Mouse (Mus musculus) mesoderm, embryonic 11.5 days (tissue): ENCODE measurements around the gene Gas2.

Experiments
- DNase-seq: peaks from one replicate; pipeline ENCODE4 v3.0.0-alpha.2; 2012; ENCODE audit warnings: low read depth, low spot score

Gas2 gene

GRCm38 (mm10) chr7:51964681-51965080, 102.9 kb downstream of the Gas2 start:
- no peak for DNase-seq

DNA sequence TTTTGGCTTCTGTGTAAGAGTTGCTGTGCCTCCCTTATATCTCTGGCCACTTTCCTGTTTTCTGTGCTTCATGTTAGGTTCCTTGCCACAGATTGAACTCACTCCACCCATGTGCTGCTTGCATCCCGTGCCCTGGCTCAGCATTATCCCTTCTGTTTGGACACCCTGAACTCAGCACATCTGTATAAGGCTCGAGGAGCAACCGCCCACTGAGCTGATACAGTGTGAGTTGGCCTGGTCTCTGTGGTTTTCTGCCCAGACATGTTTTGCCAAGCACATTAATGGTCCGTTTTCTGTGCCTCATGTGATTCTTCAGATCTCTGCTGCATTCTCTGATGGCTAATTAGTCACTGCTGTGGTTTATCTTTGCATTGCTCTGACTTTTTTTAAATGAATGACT, 105.8 kb downstream of the Gas2 start:
- DNase-seq, result no peak

DNA sequence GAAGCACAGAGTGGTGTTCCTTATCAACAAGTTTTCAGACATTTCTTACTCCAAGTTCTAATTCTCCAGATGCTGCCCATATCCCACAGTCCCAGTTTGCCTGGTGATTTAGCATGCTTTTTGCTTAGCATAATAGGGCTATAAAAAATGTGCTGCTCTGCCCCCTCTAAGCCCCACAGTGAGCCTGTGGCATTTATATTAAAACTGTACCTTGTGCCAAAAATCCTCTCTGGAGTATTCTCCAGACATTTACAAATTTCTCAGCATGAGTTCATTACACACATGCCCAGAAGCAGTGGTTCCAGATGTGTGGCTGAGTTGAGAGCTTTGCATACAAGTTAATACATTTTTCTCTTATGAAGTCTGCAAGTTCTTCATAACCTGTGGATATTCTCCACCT, 107.6 kb downstream of the Gas2 start:
- peak; percentile 23 for DNase-seq

- DNase-seq, result peak; percentile 75
Observed at GRCm38 (mm10) chr7:51972252-51972855, 110.5 kb downstream of the Gas2 start.

DNA sequence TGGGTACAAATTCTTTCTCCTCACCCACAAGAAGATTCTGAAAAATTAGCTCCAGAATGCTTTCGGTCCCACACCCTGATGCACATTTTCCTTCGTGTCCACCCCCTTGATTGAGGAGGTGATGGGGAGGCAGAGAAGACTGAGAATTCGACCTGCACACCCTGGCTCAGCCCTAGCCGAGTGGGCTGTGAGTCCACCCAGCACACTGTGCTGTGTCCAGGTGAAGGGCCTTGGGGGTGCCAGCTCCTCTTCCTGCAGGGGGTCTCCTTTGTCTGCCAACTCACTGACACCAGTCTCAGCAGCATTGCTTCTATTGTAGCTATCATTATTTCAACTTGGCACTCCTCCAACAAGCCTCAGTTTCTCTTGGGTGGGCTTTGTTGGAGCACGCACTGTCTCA, 111.3 kb downstream of the Gas2 start:
- DNase-seq, result no peak

- DNase-seq, result no peak
Observed at GRCm38 (mm10) chr7:51973526-51973925, 111.7 kb downstream of the Gas2 start.

DNA sequence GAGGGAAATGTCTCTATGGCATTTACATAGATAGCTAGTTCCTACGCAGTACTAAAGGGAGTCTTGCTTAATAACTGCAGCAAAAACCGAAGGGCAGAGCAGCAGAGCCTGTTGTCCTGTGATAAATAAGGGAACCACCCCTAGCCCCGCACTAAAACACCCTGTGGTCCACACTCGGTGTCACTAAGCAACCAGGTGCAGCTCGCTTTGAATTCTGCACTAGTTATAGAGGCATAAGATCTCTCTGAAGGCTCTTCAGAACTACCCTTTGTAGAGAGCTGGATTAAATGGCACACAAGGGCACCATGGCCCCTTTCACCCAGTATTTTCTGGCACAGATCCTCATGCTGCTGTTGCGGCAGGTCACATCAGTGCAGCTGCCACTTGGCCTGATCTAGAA, 113.4 kb downstream of the Gas2 start:
- no peak for DNase-seq

DNA sequence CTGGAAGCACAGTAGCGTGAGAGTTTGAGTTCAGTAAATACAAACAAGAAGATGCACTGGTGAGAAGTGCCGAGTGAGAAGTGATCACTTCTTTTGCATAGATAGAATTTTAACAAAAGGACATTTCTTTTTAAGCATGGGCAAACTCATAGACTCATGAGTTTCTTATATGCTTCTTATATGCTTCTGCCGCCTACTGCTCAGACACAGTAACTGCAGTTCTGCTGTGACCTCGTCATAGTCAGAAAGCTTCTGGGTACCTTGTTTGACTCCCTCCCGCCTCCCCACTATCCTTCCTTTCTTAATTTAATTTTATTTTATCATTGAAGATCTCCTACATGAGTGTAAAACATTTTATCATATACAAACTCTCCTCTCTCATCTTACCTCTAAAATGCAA, 117.5 kb downstream of the Gas2 start:
- no peak for DNase-seq

DNA sequence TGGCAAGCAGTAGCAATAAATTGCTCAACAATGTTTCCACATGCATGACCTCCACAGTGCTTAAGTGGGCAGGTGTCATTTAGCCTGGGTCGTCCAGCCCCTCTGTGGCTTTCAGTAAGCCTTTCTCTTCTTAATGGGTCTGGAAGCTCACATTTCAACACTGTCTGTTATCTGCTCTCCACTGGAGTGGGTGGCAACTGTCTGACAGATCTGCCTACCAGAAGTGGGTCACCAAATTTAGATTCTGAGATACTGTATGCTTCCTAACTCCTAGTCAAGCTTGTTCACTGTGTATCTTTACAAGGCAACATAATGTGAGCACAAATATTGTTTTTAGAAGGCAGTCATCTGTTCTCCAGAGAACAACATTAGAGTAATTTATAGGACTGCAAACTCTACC, 120.5 kb downstream of the Gas2 start:
- peak; percentile 33 for DNase-seq

GRCm38 (mm10) chr7:51985763-51986162, 123.9 kb downstream of the Gas2 start:
- no peak for DNase-seq

GRCm38 (mm10) chr7:51986909-51987308, 125.1 kb downstream of the Gas2 start:
- DNase-seq, result no peak

DNA sequence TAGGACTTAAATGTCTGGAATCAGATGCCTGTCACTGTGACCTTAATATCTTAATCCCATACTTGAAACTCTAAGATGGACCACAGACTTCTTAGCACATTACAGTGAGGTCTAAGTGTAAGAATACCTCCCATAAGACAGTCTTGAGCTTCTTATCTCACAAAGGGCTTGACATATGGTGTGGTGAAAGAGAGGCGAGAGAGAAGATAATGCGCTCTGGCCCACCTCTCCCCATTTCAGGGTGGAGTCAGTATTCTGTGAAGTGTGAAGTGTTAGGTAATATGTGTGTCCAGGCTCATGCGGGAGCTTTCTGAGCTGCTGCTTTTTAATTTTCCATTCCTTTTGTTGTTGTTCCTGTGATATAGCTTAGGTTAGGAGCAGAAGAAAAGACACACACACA, 129.2 kb downstream of the Gas2 start:
- no peak for DNase-seq

DNA sequence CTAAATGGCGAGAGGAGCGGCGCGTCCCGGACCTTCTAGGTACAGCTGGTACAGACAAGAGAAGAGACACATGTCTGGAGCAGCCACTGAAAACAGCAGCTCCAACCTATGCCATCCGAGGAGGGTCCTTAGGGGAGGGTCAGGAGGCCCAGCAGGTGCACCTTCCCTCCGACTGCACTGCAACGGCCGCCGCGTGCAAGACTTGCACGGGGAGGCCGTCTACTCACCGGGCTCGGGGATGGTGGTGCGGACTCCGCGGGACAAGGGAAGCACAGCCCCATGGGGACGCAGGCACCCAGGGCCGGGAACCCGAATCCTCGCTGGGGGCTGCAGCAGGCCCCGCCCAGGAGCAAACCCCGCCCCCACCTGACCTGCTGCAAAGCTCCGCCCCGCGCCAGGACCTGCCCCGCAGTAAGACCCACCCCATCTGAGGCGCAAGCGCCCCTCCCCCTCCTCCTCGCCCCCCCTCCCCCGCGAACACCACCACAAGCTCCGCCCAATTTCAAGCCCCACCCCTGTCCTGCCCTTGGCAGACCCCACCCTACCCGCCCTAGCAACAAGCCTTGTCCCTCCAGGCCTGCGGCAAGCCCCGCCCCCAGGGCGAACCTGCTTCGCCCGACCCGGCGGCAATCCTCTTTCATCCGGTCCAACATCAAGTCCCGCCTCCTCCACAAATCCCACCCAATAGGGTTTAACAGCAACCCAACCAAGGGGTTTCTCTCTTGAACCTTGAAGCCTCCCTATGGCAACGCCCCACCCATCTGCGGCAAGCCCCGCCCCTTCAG, 143.9 kb downstream of the Gas2 start, which contains the start of gene Svip:
Gene Svip, minus strand, starts transcription at position 508 of the 785 bp plus-strand sequence.
- peak; percentile 94 for DNase-seq

GRCm38 (mm10) chr7:52006296-52006630, 144.4 kb downstream of the Gas2 start:
- DNase-seq, result no peak

DNA sequence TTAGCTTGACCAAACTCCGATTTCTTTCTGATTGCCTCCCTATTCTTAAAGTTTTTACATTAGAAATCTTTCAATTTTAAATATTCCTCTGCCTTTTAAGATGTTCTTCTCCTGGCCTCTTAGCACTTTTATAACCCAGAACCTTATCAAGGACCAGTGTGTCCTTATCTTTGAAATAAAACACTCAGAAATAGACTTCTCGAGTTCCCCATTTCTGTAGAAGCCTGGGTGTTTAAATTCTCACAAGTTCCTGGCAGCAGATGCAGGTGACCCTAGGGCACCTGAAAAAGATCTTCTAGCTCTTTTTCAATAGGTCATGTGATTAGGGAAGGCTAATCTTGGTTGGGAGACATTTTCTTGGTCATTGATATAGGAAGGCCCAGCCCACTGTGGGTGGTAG, 145.3 kb downstream of the Gas2 start:
- no peak for DNase-seq

DNA sequence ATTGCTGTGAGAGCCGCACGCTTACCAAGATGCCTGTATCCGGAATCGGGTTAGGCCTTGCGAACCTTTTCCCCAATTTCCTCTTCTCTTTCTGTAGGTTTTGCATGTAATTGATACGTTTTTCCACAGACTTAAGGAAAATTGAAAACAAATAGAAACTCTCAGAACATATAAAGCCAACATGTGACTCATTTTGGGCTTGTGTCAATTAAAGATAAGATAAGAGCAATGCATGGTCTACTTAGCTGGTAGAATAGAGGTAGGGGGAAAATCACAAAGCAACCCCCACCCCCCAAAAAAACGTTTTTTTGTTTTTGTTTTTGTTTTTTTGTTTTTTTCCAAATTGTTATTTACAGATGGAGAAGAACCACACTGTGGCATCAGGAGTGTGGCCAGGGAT, 151.6 kb downstream of the Gas2 start:
- no peak for DNase-seq

- DNase-seq, result no peak
Observed at GRCm38 (mm10) chr7:52015180-52015579, 153.4 kb downstream of the Gas2 start.

- no peak for DNase-seq
Observed at GRCm38 (mm10) chr7:52015628-52016027, 153.8 kb downstream of the Gas2 start, which contains the start of gene 1700015G11Rik. TSS of gene 1700015G11Rik (minus strand) at chr7:52015728.

- DNase-seq, result no peak
Observed at GRCm38 (mm10) chr7:52022039-52022438, 160.2 kb downstream of the Gas2 start.

DNA sequence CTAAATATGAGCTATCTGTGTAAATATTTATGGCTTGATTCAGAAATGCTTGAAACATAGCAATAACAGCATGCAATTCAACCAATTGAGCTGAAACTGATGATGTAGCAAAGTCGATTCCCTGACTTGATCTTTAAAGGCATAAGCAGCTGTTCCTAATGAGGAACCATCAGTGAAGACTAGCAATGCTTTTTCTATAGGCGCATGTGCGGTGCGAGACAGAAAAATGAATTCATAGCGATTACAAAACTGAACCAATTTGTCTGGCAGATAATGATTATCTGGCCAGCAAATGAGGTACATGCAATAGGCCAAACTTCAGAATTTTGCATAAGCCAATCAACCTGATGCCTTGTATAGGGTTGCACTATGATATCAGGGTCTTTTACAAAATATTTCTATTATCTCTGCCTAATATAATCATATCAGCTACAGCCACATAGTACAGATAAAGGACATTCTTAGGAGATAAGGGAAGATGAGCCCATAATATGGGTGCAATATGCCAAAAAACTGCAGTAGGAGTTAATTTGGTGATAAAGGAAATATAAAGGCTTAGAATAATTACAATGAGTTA, 162.3 kb downstream of the Gas2 start:
- no peak for DNase-seq

GRCm38 (mm10) chr7:52037600-52038582, 176.1 kb downstream of the Gas2 start:
- peak; percentile 63 for DNase-seq
